Mouse (Mus musculus) G1E (cell line): Measurements from ENCODE around the gene Peak1. TPM values are rescaled to one million over a fixed set of nuclear protein-coding genes. Genes with fewer than 3 reads are reported as not detected.

ENCODE experiments used
- ATAC-seq: 2 replicates; pipeline ENCODE4 v1.8.0; 2016; ENCODE audit warnings: mild to moderate bottlenecking; ENCODE audit not compliant: insufficient number of reproducible peaks, poor library complexity, low FRiP score, severe bottlenecking; ENCODE audit errors: extremely low read depth
- DNase-seq: peaks from one replicate; pipeline ENCODE4 v3.0.0; 2012; ENCODE audit warnings: low spot score
- H3K27me3 ChIP-seq: 2 replicates; pipeline ENCODE4 v1.6.1; 2012; ENCODE audit warnings: mild to moderate bottlenecking, low read length, inconsistent platforms; ENCODE audit not compliant: insufficient read depth
- H3K36me3 ChIP-seq: replicated peaks from 2 replicates; pipeline ENCODE3; 2012; ENCODE audit warnings: mild to moderate bottlenecking, inconsistent platforms
- H3K4me1 ChIP-seq: 2 replicates; pipeline ENCODE4 v1.6.1; 2012; ENCODE audit warnings: low read depth, low read length, inconsistent platforms, mixed read lengths; ENCODE audit not compliant: insufficient read depth
- H3K4me3 ChIP-seq: 2 replicates; pipeline ENCODE4 v1.5.1; 2012; ENCODE audit warnings: low read depth, mild to moderate bottlenecking, inconsistent platforms, low read length, moderate library complexity, mixed read lengths
- H3K9me3 ChIP-seq: replicated peaks from 2 replicates; pipeline ENCODE4 v1.6.1; 2012; ENCODE audit warnings: inconsistent platforms
- CTCF ChIP-seq: IDR thresholded peaks from 2 replicates; pipeline ENCODE4 v1.5.1; 2012; ENCODE audit warnings: low read depth, low read length, inconsistent platforms, mixed read lengths
- GATA1 ChIP-seq: IDR thresholded peaks from 2 replicates; pipeline ENCODE4 v1.6.1; 2012; ENCODE audit warnings: borderline replicate concordance, low read length, inconsistent platforms, mixed read lengths
- GATA2 ChIP-seq: IDR thresholded peaks from 2 replicates; pipeline ENCODE4 v1.6.1; 2012; ENCODE audit warnings: low read depth, low read length, inconsistent platforms, borderline replicate concordance
- POLR2AphosphoS5 ChIP-seq: IDR thresholded peaks from 2 replicates; pipeline ENCODE4 v1.6.1; 2012; ENCODE audit warnings: low read depth, low read length, inconsistent platforms; ENCODE audit not compliant: insufficient replicate concordance
- TAL1 ChIP-seq: conservative IDR thresholded peaks from 2 replicates; pipeline ENCODE4 v1.6.1; 2012; ENCODE audit warnings: low read depth, low read length, inconsistent platforms, mixed read lengths
- polyA plus RNA-seq: library from polyadenylated mRNA; stranded (reverse); fragments of >175 nt; gene quantifications from 2 replicates; pipeline ENCODE4 v1.2.3, GENCODE M21; 2012
- total RNA-seq, 2 experiments: library from RNA; stranded (forward) in 1 of 2; stranded (reverse) in 1 of 2; fragments of 200-1000 nt in 1 of 2; fragments of >200 nt in 1 of 2; fragmentation: Nextera tagmentation in 1 of 2; gene quantifications; 2 replicates each; pipeline ENCODE4 v1.2.3; 2014 to 2017

Peak1 gene
- total and polyA plus RNA-seq, 3 experiments = 3.1 to 22.5 (median 11.6) TPM

DNA sequence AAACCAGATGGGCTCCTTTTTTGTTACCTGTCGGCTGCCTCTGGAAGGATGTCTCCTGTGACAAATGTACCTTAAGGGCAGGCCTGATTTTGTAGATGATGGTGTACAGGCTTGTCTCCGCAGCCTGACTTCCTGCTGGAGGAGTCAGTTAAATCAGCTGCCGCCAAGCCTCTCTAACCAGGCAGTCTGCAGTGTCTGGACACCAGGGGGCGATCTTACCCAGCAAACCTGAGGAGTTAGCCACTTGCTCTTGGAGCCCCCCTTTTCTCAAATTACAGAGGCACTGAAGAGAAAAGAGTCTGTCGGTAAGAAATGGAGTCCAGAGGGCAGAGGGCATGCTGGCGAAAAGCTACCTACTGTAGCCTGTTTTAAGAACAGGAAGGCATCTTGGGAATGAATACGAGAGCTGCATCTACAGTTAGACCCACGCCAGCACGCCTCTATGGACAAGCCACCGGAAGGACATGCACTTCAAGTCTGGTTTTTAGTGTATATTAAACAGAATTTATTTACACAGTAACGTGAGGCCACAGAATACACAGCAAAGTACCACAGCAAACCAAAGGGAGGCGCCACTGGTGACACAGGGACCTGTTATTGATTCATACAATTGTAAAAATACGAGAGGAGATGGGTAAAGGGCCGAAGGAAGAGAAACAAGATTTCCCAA lies 217.1 kb downstream of the Peak1 start:
- H3K36me3 ChIP-seq = peaks cover 24% of the 10 kb centered on the region
- TF ChIP-seq CTCF = peak; percentile 63
- TF ChIP-seq GATA2 = no peak
- H3K27me3 ChIP-seq = peaks cover 5% of the 10 kb centered on the region; the same call in 1 of the 2 replicates
- no peak overlapping the region for H3K4me3 ChIP-seq
- DNase-seq (peak; percentile 36), ATAC-seq (0 out of 2 replicates have a peak, but pooled peaks have one; percentile 28)
- no peaks in the 10 kb centered on the region for H3K4me1 ChIP-seq
- no peaks in the 10 kb centered on the region for H3K9me3 ChIP-seq

GRCm38 (mm10) chr9:56200200-56200599 lies 217.7 kb downstream of the Peak1 start:
- Histone ChIP-seq H3K4me1 (no peaks in the 10 kb centered on the region), H3K36me3 (peaks cover 18% of the 10 kb centered on the region), H3K27me3 (peaks cover 7% of the 10 kb centered on the region; the same call in 1 of the 2 replicates), H3K9me3 (no peaks in the 10 kb centered on the region), H3K4me3 (no peak overlapping the region)
- no peak for DNase-seq
- TF ChIP-seq GATA2 = no peak
- TF ChIP-seq TAL1 = no peak
- no peak for TF ChIP-seq POLR2AphosphoS5
- ATAC-seq = no peak

DNA sequence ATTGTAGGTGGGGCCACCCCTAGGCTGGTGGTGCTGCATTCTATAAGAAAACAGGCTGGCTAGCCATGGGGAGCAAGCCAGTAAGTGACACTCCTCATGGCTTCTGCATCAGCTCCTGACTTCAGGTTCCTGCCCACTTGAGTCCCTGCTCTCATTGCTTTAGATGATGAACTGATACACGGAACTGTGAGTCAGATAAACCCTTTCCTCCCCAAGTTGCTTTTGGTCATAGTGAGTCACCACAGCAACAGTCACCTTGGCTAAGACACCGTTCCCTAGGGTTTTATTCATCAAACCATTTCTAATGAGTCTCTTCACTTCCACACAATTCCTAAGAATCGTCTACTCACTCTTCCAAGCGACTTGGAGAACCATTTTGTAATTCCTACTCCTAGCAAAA lies 220.9 kb downstream of the Peak1 start:
- TF ChIP-seq GATA2 = no peak
- TF ChIP-seq GATA1 = no peak
- TF ChIP-seq POLR2AphosphoS5 = no peak
- TF ChIP-seq TAL1 = no peak
- no peak for TF ChIP-seq CTCF
- no peaks in the 10 kb centered on the region for H3K36me3 ChIP-seq
- no peak for ATAC-seq
- no peaks in the 10 kb centered on the region for H3K9me3 ChIP-seq
- no peak overlapping the region for H3K4me3 ChIP-seq
- DNase-seq = no peak
- peaks cover 25% of the 10 kb centered on the region for H3K27me3 ChIP-seq
- no peaks in the 10 kb centered on the region for H3K4me1 ChIP-seq

DNA sequence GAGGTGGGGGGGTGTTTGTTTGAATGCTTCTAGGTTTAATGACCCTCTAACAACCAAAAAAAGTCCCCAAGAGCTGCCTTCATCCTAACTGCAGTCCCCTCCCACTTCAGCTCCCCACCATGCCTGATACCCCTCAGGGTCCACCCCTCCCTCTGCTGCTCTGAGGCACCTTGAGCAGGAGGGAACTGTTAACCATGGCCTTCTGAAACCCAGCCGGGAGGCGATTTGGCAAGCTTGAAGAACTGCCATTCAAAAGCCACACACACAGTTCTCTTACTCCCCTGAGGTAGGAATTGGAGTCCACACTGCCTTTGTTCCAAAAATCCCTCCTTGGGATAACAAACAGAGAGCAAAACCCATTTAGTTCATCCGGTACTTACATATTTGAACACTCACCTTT lies 222.7 kb downstream of the Peak1 start:
- no peaks in the 10 kb centered on the region for H3K4me1 ChIP-seq
- H3K27me3 ChIP-seq = peaks cover 30% of the 10 kb centered on the region
- H3K9me3 ChIP-seq = no peaks in the 10 kb centered on the region
- H3K4me3 ChIP-seq = no peak overlapping the region
- ATAC-seq (no peak), DNase-seq (no peak)
- no peak for TF ChIP-seq GATA1
- no peak for TF ChIP-seq CTCF
- TF ChIP-seq TAL1 = no peak
- TF ChIP-seq POLR2AphosphoS5 = no peak
- TF ChIP-seq GATA2 = no peak
- no peaks in the 10 kb centered on the region for H3K36me3 ChIP-seq

- Histone ChIP-seq H3K36me3 (no peaks in the 10 kb centered on the region), H3K4me1 (no peaks in the 10 kb centered on the region), H3K9me3 (no peaks in the 10 kb centered on the region), H3K27me3 (peaks cover 29% of the 10 kb centered on the region), H3K4me3 (no peak overlapping the region)
- no peak for ATAC-seq
- TF ChIP-seq GATA2 (no peak), GATA1 (no peak), CTCF (no peak), POLR2AphosphoS5 (no peak), TAL1 (no peak)
- no peak for DNase-seq
Measured at GRCm38 (mm10) chr9:56191498-56192455, 226.1 kb downstream of the Peak1 start.

DNA sequence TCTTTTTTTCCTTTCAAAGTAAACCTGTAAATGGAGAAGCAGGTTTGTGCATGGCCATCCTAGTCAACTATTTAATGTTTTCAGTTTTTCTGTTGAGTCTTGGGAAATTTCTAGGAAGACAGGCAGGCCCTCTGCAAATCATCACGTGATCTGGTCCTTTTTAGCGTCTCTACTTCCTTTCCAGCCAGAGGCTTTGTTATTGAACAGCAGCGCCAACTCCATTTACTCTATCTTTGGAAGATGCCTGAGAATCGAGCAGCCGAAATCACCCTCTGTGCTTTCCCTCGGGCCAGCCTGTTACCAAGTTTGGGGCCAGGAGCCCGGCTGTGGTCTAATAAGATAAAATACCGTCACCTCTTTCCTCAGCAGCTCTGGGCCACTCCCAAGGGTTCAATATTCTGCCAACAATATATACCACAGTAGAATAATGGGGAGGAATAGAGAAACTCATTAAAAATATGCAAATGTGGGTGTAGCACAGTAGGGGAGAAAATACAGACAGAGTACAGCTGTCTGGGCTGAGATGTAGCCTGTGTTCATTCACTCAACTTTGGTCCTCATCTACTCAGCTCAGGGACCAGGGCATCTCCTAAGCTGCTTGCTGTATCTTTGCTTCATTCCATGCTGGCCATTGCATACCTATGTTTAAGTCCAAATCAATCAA lies 237.6 kb downstream of the Peak1 start:
- DNase-seq (no peak), ATAC-seq (no peak)
- Histone ChIP-seq H3K4me3 (no peak overlapping the region), H3K36me3 (no peaks in the 10 kb centered on the region), H3K27me3 (peaks cover 2% of the 10 kb centered on the region), H3K9me3 (no peaks in the 10 kb centered on the region), H3K4me1 (no peaks in the 10 kb centered on the region)
- TF ChIP-seq TAL1 (no peak), CTCF (no peak), GATA2 (no peak), POLR2AphosphoS5 (no peak), GATA1 (no peak)
